Mouse (Mus musculus): ENCODE results near the gene Ppp1r16b.
"Not testable (repeated sequence)": the region's sequence is repeated elsewhere in the genome, so short reads cannot be mapped to it uniquely, and the experiment has no call there.

The Ppp1r16b gene

GRCm38 (mm10) chr2:158726252-158726651, 61.1 kb downstream of the Ppp1r16b start:
- DNase-seq (ENCODE audit: low spot score) = no peak

GRCm38 (mm10) chr2:158728061-158728815, 63.0 kb downstream of the Ppp1r16b start:
- no peak for DNase-seq (ENCODE audit: low spot score)

GRCm38 (mm10) chr2:158730896-158731295, 65.7 kb downstream of the Ppp1r16b start:
- no peak for DNase-seq (ENCODE audit: low spot score)

- DNase-seq (ENCODE audit: low spot score) = no peak
Measured at GRCm38 (mm10) chr2:158732521-158732920, 67.3 kb downstream of the Ppp1r16b start.

GRCm38 (mm10) chr2:158733136-158733535, 67.9 kb downstream of the Ppp1r16b start:
- no peak for DNase-seq (ENCODE audit: low spot score)

- no peak for DNase-seq (ENCODE audit: low spot score)
Measured at GRCm38 (mm10) chr2:158733914-158734313, 68.7 kb downstream of the Ppp1r16b start.

GRCm38 (mm10) chr2:158734500-158735152, 69.4 kb downstream of the Ppp1r16b start:
- no peak for DNase-seq (ENCODE audit: low spot score)

- DNase-seq (ENCODE audit: low spot score) = no peak
Measured at GRCm38 (mm10) chr2:158735340-158735739, 70.1 kb downstream of the Ppp1r16b start.

- not testable (repeated sequence) for DNase-seq (ENCODE audit: low spot score)
Measured at GRCm38 (mm10) chr2:158736247-158736646, 71.0 kb downstream of the Ppp1r16b start.

- no peak for DNase-seq (ENCODE audit: low spot score)
Measured at GRCm38 (mm10) chr2:158738591-158738990, 73.4 kb downstream of the Ppp1r16b start.

- DNase-seq (ENCODE audit: low spot score) = no peak
Measured at GRCm38 (mm10) chr2:158739113-158739512, 73.9 kb downstream of the Ppp1r16b start.

GRCm38 (mm10) chr2:158741011-158741501, 75.9 kb downstream of the Ppp1r16b start:
- DNase-seq (ENCODE audit: low spot score) = no peak

GRCm38 (mm10) chr2:158742431-158742830, 77.2 kb downstream of the Ppp1r16b start:
- no peak for DNase-seq (ENCODE audit: low spot score)

GRCm38 (mm10) chr2:158743518-158744141, 78.4 kb downstream of the Ppp1r16b start:
- DNase-seq (ENCODE audit: low spot score) = no peak

GRCm38 (mm10) chr2:158745049-158745482, 79.9 kb downstream of the Ppp1r16b start:
- no peak for DNase-seq (ENCODE audit: low spot score)

GRCm38 (mm10) chr2:158746164-158746563, 81.0 kb downstream of the Ppp1r16b start:
- DNase-seq (ENCODE audit: low spot score) = no peak

GRCm38 (mm10) chr2:158749366-158749765, 84.2 kb downstream of the Ppp1r16b start:
- DNase-seq (ENCODE audit: low spot score) = no peak

- no peak for DNase-seq (ENCODE audit: low spot score)
Measured at GRCm38 (mm10) chr2:158760231-158760630, 95.0 kb downstream of the Ppp1r16b start.

GRCm38 (mm10) chr2:158762339-158762738, 97.1 kb downstream of the Ppp1r16b start:
- DNase-seq (ENCODE audit: low spot score) = no peak

GRCm38 (mm10) chr2:158767742-158768339, 102.6 kb downstream of the Ppp1r16b start, which contains the start of gene Fam83d:
Gene Fam83d, plus strand, starts transcription at chr2:158768093.
- peak; percentile 83 for DNase-seq (ENCODE audit: low spot score)

GRCm38 (mm10) chr2:158768350-158768749, 103.2 kb downstream of the Ppp1r16b start:
- no peak for DNase-seq (ENCODE audit: low spot score)

GRCm38 (mm10) chr2:158768771-158769170, 103.6 kb downstream of the Ppp1r16b start:
- no peak for DNase-seq (ENCODE audit: low spot score)

Measured in urinary bladder, postnatal 25 days (tissue).